Mouse (Mus musculus) liver, postnatal 0 days (tissue): ENCODE data around the gene Arid3c.

Experiments
- CTCF ChIP-seq: sonication (generic); IDR thresholded peaks from 2 replicates; pipeline ENCODE4 v1.5.1; 2016; ENCODE audit warnings: antibody characterized with exemption, low read depth
- EP300 ChIP-seq: IDR thresholded peaks from 2 replicates; pipeline ENCODE4 v1.6.1; 2016; ENCODE audit warnings: antibody characterized with exemption, low read depth, mild to moderate bottlenecking

- TF ChIP-seq CTCF (peak; percentile 70), EP300 (no peak)
Measured at GRCm38 (mm10) chr4:41708192-41708745, 22.7 kb downstream of the Arid3c start.
